Mouse (Mus musculus) brain, embryonic 14.5 days (tissue): ENCODE measurements at regions not wholly inside any gene's neighbourhood (a gene's known extent, or its start where the extent isn't known, plus 50 kb on each side); places are given as distances from the start of the nearest gene placed in this dataset.

ENCODE experiments used
- CTCF ChIP-seq: fragments of 200-500 bp; IDR thresholded peaks from 2 replicates; pipeline ENCODE4 v1.5.1; 2012; ENCODE audit warnings: inconsistent platforms, mild to moderate bottlenecking, moderate library complexity, borderline replicate concordance; ENCODE audit not compliant: insufficient read depth, insufficient read length; ENCODE audit errors: extremely low read depth
- POLR2A ChIP-seq: fragments of 200-500 bp; IDR thresholded peaks from 2 replicates; pipeline ENCODE4 v1.6.1; 2012; ENCODE audit warnings: mild to moderate bottlenecking, inconsistent platforms, borderline replicate concordance; ENCODE audit not compliant: poor library complexity, insufficient read depth, insufficient read length, severe bottlenecking; ENCODE audit errors: extremely low read depth

- TF ChIP-seq CTCF (no peak), POLR2A (no peak)
These were observed 95.3 kb upstream of the Tbx3 start for GRCm38 (mm10) chr5:119575124-119575523.
